Mouse (Mus musculus) hindbrain, embryonic 14.5 days (tissue): ENCODE results near the gene Arid5b. TPM values are rescaled to one million over a fixed set of nuclear protein-coding genes. Genes with fewer than 3 reads are reported as not detected.

Experiments
- ATAC-seq: fragments of 200-750 bp; cut with Nextera tagmentation; 2 replicates; pipeline ENCODE4 v1.8.0; 2017; ENCODE audit warnings: moderate number of reproducible peaks, mild to moderate bottlenecking, moderate TSS enrichment, moderate library complexity; ENCODE audit not compliant: low FRiP score
- DNase-seq: peaks from one replicate; pipeline ENCODE4 v3.0.0-alpha.2; 2015; ENCODE audit warnings: low spot score
- H3K27ac ChIP-seq: fragments of 300-500 bp; sonication (generic); 2 replicates; pipeline ENCODE4 v1.5.1; 2014; ENCODE audit warnings: mild to moderate bottlenecking, moderate library complexity
- H3K27me3 ChIP-seq: fragments of 300-500 bp; sonication (generic); 2 replicates; pipeline ENCODE4 v1.6.1; 2014; ENCODE audit warnings: mild to moderate bottlenecking, low read length, mixed read lengths; ENCODE audit not compliant: control insufficient read depth, insufficient read depth
- H3K36me3 ChIP-seq: fragments of 300-500 bp; sonication (generic); replicated peaks from 2 replicates; pipeline ENCODE4 v1.6.1; 2014; ENCODE audit not compliant: control insufficient read depth, insufficient read depth
- H3K4me1 ChIP-seq: fragments of 300-500 bp; sonication (generic); replicated peaks from 2 replicates; pipeline ENCODE4 v1.6.1; 2014; ENCODE audit warnings: antibody characterized with exemption, low read length, mixed read lengths; ENCODE audit not compliant: control insufficient read depth, insufficient read depth
- H3K4me2 ChIP-seq: fragments of 300-500 bp; sonication (generic); replicated peaks from 2 replicates; pipeline ENCODE4 v1.6.1; 2014; ENCODE audit warnings: mild to moderate bottlenecking, moderate library complexity
- H3K4me3 ChIP-seq: fragments of 300-500 bp; sonication (generic); replicated peaks from 2 replicates; pipeline ENCODE4 v1.5.1; 2014; ENCODE audit warnings: mild to moderate bottlenecking, low read length
- H3K9ac ChIP-seq: fragments of 300-500 bp; sonication (generic); 2 replicates; pipeline ENCODE4 v1.6.1; 2014
- H3K9me3 ChIP-seq: fragments of 300-500 bp; sonication (generic); 2 replicates; pipeline ENCODE4 v1.6.1; 2016; ENCODE audit warnings: low read length; ENCODE audit not compliant: control insufficient read depth
- WGBS: fragments of 180-500 bp; shearing (Covaris S2); extraction: QIAGEN DNeasy Blood & Tissue Kit; methylation state at CpG from one replicate; pipeline ENCODE4 v1.1.7; 2014; 5-methylcytosine and 5-hydroxymethylcytosine counted together
- polyA plus RNA-seq: library from polyadenylated mRNA; unstranded; fragments of >200 nt; fragmentation: Nextera tagmentation; extraction: Ambion mirVana; gene quantifications from 2 replicates; pipeline ENCODE4 v1.2.1, GENCODE M21; 2014

The Arid5b gene
- 17.4 and 21.0 TPM in 2 replicates for polyA plus RNA-seq

DNA sequence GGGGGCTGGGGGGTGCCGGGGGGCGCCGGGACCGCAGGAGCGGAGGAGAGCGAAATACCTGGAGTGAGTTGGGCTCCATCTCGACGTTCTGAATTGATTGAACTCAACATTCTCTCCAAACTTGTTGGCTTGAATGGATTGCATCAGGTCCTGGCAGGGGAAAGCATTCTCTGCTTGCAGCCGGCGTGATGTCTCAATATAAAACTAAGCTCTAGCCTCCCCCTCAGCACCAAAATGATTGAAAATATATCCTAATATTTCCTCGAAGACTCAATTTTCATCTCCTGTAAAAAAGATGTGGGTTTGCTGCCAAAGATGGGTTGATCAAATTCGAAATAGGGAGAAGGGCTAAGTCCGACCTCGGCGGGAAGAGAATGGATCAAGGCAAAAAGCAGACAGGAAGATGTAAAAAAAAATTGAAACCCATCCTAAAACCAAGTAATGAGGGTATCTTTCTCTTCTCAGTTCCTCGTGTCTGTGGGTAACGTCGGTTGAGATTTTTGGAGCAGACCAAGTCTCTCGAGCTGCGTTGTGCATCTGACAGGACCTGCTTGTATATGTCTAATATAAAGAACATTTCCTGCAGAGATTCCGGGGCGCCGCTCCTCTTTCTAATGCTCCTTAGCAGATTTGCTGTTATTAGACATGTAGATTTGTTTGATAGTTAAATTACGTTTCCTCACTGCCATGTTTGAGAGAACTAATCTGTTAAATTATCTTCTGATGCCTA lies at the start of gene Arid5b:
Gene Arid5b (minus strand): TSS at position 109 of the 730 bp plus-strand sequence.
- Histone ChIP-seq H3K9ac (peak within 1 kb of the TSS; percentile 71), H3K36me3 (no peaks in the 10 kb centered on the region), H3K4me2 (peak within 1 kb of the TSS; percentile 67), H3K4me3 (peak within 1 kb of the TSS; percentile 58), H3K9me3 (no peaks in the 10 kb centered on the region), H3K27me3 (no peaks in the 10 kb centered on the region), H3K27ac (peak within 1 kb of the TSS; percentile 92), H3K4me1 (peaks cover 41% of the 10 kb centered on the region)
- ATAC-seq (no peak), DNase-seq (peak; percentile 84)
- 0% methylated on average over 23 of the region's 24 CpGs for WGBS

- ATAC-seq (no peak), DNase-seq (no peak)
- Histone ChIP-seq H3K4me3 (no peak overlapping the region), H3K9me3 (no peaks in the 10 kb centered on the region), H3K4me2 (no peak overlapping the region), H3K36me3 (no peaks in the 10 kb centered on the region), H3K4me1 (0 out of 2 replicates have a peak, but pooled peaks cover 4% of the 10 kb centered on the region), H3K27ac (no peak overlapping the region), H3K9ac (no peak overlapping the region), H3K27me3 (no peaks in the 10 kb centered on the region)
- WGBS, result 86% methylated on average over 6 of the region's 6 CpGs
These were observed 46.8 kb upstream of the Arid5b start for GRCm38 (mm10) chr10:68325378-68325777.

GRCm38 (mm10) chr10:68324061-68324460 lies 45.5 kb upstream of the Arid5b start:
- DNase-seq (no peak), ATAC-seq (no peak)
- H3K27me3 ChIP-seq, result no peaks in the 10 kb centered on the region
- H3K4me3 ChIP-seq, result no peak overlapping the region
- peak overlapping the region; percentile 8; the same call in 1 of the 2 replicates for H3K4me2 ChIP-seq
- H3K36me3 ChIP-seq, result no peaks in the 10 kb centered on the region
- no peaks in the 10 kb centered on the region for H3K9me3 ChIP-seq
- H3K4me1 ChIP-seq, result 0 out of 2 replicates have a peak, but pooled peaks cover 4% of the 10 kb centered on the region
- H3K9ac ChIP-seq, result no peak overlapping the region
- 74% methylated on average over 11 of the region's 11 CpGs for WGBS
- no peak overlapping the region for H3K27ac ChIP-seq

DNA sequence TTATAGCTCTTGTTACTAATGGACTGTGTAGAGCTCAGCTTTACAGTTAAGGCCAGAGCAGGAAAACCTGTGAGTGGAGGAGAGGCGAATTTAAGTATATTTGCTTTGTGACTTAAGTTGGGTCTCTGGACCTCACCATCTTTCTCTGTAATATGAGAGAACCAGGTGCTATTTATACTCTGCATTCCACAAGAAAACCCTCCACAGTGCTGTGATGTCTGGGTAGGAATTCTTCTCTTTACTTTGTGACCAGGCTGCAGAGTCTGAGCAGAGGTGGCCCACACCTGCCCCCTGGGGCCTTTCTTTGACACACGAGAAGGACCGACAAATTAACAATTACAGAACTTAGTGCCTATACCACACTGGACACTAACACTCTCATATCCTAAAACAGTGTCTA lies 44.6 kb upstream of the Arid5b start:
- H3K9ac ChIP-seq, result no peak overlapping the region
- no peaks in the 10 kb centered on the region for H3K36me3 ChIP-seq
- H3K4me3 ChIP-seq, result no peak overlapping the region
- WGBS, result 82% methylated on average over 3 of the region's 3 CpGs
- H3K4me1 ChIP-seq, result 0 out of 2 replicates have a peak, but pooled peaks cover 4% of the 10 kb centered on the region
- DNase-seq, result no peak
- no peaks in the 10 kb centered on the region for H3K27me3 ChIP-seq
- no peak overlapping the region for H3K4me2 ChIP-seq
- no peak for ATAC-seq
- no peak overlapping the region for H3K27ac ChIP-seq
- H3K9me3 ChIP-seq, result no peaks in the 10 kb centered on the region

DNA sequence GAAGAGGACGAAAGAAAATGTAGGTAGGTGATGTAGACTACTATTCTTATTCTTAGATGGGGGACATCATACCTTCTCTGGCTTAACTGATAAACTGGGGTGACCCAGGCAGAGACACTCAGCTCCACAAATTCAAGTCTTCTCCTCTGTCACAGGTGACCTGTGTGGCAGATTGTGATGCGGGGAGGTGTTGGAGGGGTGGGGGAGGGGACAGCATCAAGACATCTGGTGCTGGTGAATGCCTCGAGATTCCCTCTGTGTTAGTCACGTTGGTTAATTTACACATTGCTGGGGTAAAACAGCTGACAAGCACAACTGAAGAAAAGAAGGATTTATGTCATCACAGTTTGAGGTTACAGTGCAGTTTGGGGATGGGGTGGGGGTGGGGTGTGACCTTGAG lies 42.4 kb upstream of the Arid5b start:
- H3K9ac ChIP-seq, result no peak overlapping the region
- DNase-seq, result no peak
- WGBS, result 73% methylated on average over 4 of the region's 4 CpGs

GRCm38 (mm10) chr10:68320496-68320895 lies 42.0 kb upstream of the Arid5b start:
- WGBS, result 95% methylated on average over 5 of the region's 5 CpGs
- no peak overlapping the region for H3K4me2 ChIP-seq
- H3K27ac ChIP-seq, result no peak overlapping the region
- 0 out of 2 replicates have a peak, but pooled peaks cover 4% of the 10 kb centered on the region for H3K4me1 ChIP-seq
- no peaks in the 10 kb centered on the region for H3K9me3 ChIP-seq
- DNase-seq, result no peak
- no peak overlapping the region for H3K4me3 ChIP-seq
- H3K36me3 ChIP-seq, result no peaks in the 10 kb centered on the region
- no peak overlapping the region for H3K9ac ChIP-seq
- no peak for ATAC-seq
- no peaks in the 10 kb centered on the region for H3K27me3 ChIP-seq

More for the DNA sequence above, 42.4 kb upstream of the Arid5b start:
- 0 out of 2 replicates have a peak, but pooled peaks cover 4% of the 10 kb centered on the region for H3K4me1 ChIP-seq
- ATAC-seq, result no peak
- no peak overlapping the region for H3K27ac ChIP-seq
- H3K4me3 ChIP-seq, result no peak overlapping the region
- no peaks in the 10 kb centered on the region for H3K27me3 ChIP-seq
- H3K36me3 ChIP-seq, result no peaks in the 10 kb centered on the region
- H3K9me3 ChIP-seq, result no peaks in the 10 kb centered on the region
- H3K4me2 ChIP-seq, result no peak overlapping the region

GRCm38 (mm10) chr10:68319438-68319837 lies 40.9 kb upstream of the Arid5b start:
- Histone ChIP-seq H3K27ac (no peak overlapping the region), H3K4me3 (no peak overlapping the region), H3K27me3 (no peaks in the 10 kb centered on the region), H3K4me2 (no peak overlapping the region), H3K4me1 (0 out of 2 replicates have a peak, but pooled peaks cover 4% of the 10 kb centered on the region), H3K9me3 (no peaks in the 10 kb centered on the region), H3K9ac (no peak overlapping the region), H3K36me3 (no peaks in the 10 kb centered on the region)
- DNase-seq (no peak), ATAC-seq (no peak)
- 74% methylated on average over 6 of the region's 6 CpGs for WGBS

- Histone ChIP-seq H3K9ac (no peak overlapping the region), H3K4me1 (0 out of 2 replicates have a peak, but pooled peaks cover 4% of the 10 kb centered on the region), H3K4me2 (no peak overlapping the region), H3K27ac (no peak overlapping the region), H3K27me3 (no peaks in the 10 kb centered on the region), H3K9me3 (no peaks in the 10 kb centered on the region), H3K4me3 (no peak overlapping the region), H3K36me3 (no peaks in the 10 kb centered on the region)
- no peak for ATAC-seq
- DNase-seq, result no peak
- 75% methylated on average over 6 of the region's 6 CpGs for WGBS
These were observed 40.0 kb upstream of the Arid5b start for GRCm38 (mm10) chr10:68318438-68318979.

DNA sequence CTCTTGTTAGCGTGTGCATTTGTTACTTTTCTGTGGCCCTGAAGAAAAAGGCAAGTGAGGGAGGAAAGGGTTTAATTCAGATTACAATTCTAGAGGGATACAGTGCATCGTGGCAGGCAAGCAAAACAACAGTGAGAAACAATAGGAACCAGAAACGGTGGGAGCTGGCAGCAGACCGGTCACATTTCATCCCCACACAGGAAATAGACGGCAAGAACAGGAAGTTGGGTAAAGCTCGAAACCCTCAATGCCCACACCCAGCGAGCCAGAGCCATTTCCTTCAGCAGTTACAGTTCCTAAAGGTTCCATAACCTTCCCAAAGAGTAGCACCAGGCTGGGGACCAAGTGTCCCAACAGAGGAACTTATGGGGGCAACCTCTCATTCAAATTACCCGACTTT lies 34.2 kb upstream of the Arid5b start:
- Histone ChIP-seq H3K36me3 (no peaks in the 10 kb centered on the region), H3K9me3 (no peaks in the 10 kb centered on the region), H3K4me2 (no peak overlapping the region), H3K27ac (no peak overlapping the region), H3K4me3 (no peak overlapping the region), H3K4me1 (no peaks in the 10 kb centered on the region), H3K27me3 (no peaks in the 10 kb centered on the region), H3K9ac (no peak overlapping the region)
- no peak for DNase-seq
- no peak for ATAC-seq
- 82% methylated on average over 8 of the region's 8 CpGs for WGBS
